Mouse (Mus musculus) ES-Bruce4 (cell line): Measurements from ENCODE around the gene Narfl.

ENCODE experiments used
- CTCF ChIP-seq: IDR thresholded peaks from one replicate; pipeline ENCODE4 v1.8.1; 2011; ENCODE audit warnings: low read depth, low read length
- EP300 ChIP-seq: IDR thresholded peaks from 2 replicates; pipeline ENCODE4 v1.6.1; 2011; ENCODE audit warnings: low read depth, low read length; ENCODE audit not compliant: insufficient read depth
- POLR2A ChIP-seq: IDR thresholded peaks from one replicate; pipeline ENCODE4 v1.8.1; 2011; ENCODE audit warnings: low read length; ENCODE audit not compliant: insufficient read depth

DNA sequence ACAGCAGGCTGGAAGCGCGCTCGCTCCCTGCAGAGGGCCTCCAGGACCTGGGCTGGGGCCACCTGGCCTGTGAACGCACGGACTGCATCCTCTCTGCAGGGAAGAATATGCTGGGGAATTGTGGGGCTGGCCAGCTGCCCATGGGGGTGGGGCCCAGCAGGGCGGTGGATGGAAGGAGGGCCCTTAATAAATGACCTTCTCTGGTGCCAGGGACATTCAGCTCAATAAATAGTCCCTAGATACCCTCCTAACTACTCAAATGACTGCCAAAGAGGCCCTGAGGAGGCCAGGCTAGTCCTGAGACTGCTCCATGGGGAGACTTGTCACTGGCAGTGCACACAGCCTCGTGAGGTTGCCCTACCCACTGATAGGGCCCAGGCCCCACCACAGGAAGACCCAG lies 9.5 kb downstream of the Narfl start:
- no peak for TF ChIP-seq CTCF
- TF ChIP-seq POLR2A = no peak
- no peak for TF ChIP-seq EP300
